Mouse (Mus musculus): ENCODE results near the gene Rnf13.

Gene Rnf13

GRCm38 (mm10) chr3:57845786-57846661, 110.2 kb downstream of the Rnf13 start:
- no peak for DNase-seq (ENCODE audit: low spot score in 2 of 2)

DNA sequence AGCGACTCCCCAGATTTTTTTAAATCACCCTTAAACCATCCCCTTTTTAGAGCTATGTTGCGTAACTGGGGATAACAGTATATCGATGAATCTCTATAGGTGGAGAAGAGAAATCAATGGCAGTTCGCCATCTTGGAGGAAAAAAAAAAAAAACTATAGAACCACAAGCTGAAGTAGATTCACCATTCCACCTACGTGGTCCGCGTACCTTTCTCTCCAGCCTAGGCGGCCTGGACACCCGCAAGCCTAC, 110.7 kb downstream of the Rnf13 start:
- no peak for DNase-seq (ENCODE audit: low spot score in 2 of 2)

DNA sequence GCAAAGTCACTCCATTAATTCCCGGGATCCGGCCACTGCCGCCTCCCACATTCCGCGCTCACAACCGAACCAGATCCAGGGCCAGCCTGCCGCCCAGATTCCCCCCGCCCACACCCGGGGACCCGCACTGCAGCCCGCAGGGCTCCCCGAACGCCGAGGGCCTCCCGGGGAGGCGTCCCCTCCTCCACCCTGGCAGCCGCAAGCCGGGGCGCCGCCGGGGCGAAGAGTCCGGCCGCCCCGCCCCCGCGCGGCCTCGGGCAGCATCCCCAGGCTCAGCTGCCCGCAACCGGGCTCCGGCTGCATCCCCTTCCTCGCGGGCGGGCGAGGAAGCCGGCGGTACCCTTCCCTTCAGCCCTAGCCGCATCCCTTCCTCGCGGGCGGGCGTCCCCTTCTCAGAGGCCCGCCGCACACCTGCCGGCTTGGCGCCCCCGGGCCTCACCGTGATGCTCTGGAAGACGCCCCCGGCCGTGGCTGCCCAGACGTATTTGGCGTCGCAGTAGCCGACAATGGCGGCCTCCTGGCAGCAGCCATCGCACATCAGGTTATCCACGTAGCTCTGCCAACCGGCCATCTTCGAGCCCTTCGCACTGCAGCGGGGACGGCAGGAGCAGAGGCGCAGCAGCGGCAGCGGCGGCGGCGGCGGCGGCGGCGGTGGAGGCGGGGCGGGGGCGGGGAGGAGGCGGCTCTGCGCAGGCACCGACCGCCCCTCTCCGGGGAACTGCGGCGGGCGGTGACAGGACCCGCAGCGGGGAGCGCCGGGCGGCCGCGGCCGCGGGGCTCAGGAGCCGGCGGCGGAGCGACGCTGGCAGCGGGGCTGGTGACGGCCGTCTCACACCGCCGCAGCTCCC, 111.3 kb downstream of the Rnf13 start:
- DNase-seq (ENCODE audit: low spot score in 2 of 2), result peak; percentile 31 to 46

DNA sequence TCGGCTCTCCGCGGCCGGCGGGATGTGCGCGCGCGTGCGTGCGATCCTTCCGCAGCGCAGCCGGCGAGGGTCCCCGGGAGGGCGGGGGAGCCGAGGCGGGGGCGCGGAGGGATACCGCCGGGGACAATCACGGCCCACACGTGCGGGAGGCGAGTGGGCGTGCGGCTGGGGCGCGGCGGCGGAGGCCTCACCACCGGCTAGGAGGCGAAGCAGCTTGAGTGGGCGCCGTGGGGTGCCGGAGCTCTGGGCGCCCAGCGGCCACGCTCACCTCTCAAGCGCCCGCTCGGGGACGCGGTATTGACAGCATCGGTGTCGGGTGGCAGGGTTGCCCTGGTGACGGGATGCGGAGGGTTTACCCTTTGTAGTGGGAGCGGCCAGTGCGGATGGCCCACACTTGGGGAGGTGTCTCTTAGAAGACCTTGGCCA, 111.9 kb downstream of the Rnf13 start, which contains the start of gene Pfn2:
Pfn2 (minus strand) TSS at position 320 of the 426 bp plus-strand sequence.
- DNase-seq (ENCODE audit: low spot score in 2 of 2), result peak; percentile 73 to 75

DNA sequence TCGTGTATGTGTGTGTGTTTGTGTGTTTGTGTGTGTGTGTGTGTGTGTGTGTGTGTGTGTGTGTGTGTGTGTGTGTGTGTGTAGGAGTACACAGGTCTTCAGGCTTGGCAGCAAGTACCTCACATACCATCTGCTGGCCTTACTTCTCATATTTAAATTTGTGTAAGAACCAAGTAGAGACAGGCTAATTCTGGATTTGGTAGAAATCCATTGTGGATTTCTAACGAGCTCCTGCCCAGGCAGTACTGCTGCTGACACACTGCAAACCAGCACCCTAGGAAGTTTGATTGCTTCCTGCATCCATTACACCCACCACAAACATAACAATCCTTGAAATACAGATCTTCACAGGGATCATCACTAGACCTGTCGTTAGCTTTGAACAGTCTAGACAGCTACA, 147.1 kb downstream of the Rnf13 start:
- no peak for DNase-seq (ENCODE audit: low spot score in 2 of 2)

All from thymus, postnatal 10 days (tissue).